Mouse (Mus musculus) G1E (cell line): ENCODE measurements around the gene Slc38a3. TPM values are rescaled to one million over a fixed set of nuclear protein-coding genes. Genes with fewer than 3 reads are reported as not detected.

ENCODE experiments used
- ATAC-seq: 2 replicates; pipeline ENCODE4 v1.8.0; 2016; ENCODE audit warnings: mild to moderate bottlenecking; ENCODE audit not compliant: insufficient number of reproducible peaks, poor library complexity, low FRiP score, severe bottlenecking; ENCODE audit errors: extremely low read depth
- DNase-seq: peaks from one replicate; pipeline ENCODE4 v3.0.0; 2012; ENCODE audit warnings: low spot score
- H3K27me3 ChIP-seq: 2 replicates; pipeline ENCODE4 v1.6.1; 2012; ENCODE audit warnings: mild to moderate bottlenecking, low read length, inconsistent platforms; ENCODE audit not compliant: insufficient read depth
- H3K36me3 ChIP-seq: replicated peaks from 2 replicates; pipeline ENCODE3; 2012; ENCODE audit warnings: mild to moderate bottlenecking, inconsistent platforms
- H3K4me1 ChIP-seq: 2 replicates; pipeline ENCODE4 v1.6.1; 2012; ENCODE audit warnings: low read depth, low read length, inconsistent platforms, mixed read lengths; ENCODE audit not compliant: insufficient read depth
- H3K4me3 ChIP-seq: 2 replicates; pipeline ENCODE4 v1.5.1; 2012; ENCODE audit warnings: low read depth, mild to moderate bottlenecking, inconsistent platforms, low read length, moderate library complexity, mixed read lengths
- H3K9me3 ChIP-seq: replicated peaks from 2 replicates; pipeline ENCODE4 v1.6.1; 2012; ENCODE audit warnings: inconsistent platforms
- CTCF ChIP-seq: IDR thresholded peaks from 2 replicates; pipeline ENCODE4 v1.5.1; 2012; ENCODE audit warnings: low read depth, low read length, inconsistent platforms, mixed read lengths
- GATA1 ChIP-seq: IDR thresholded peaks from 2 replicates; pipeline ENCODE4 v1.6.1; 2012; ENCODE audit warnings: borderline replicate concordance, low read length, inconsistent platforms, mixed read lengths
- GATA2 ChIP-seq: IDR thresholded peaks from 2 replicates; pipeline ENCODE4 v1.6.1; 2012; ENCODE audit warnings: low read depth, low read length, inconsistent platforms, borderline replicate concordance
- POLR2AphosphoS5 ChIP-seq: IDR thresholded peaks from 2 replicates; pipeline ENCODE4 v1.6.1; 2012; ENCODE audit warnings: low read depth, low read length, inconsistent platforms; ENCODE audit not compliant: insufficient replicate concordance
- TAL1 ChIP-seq: conservative IDR thresholded peaks from 2 replicates; pipeline ENCODE4 v1.6.1; 2012; ENCODE audit warnings: low read depth, low read length, inconsistent platforms, mixed read lengths
- polyA plus RNA-seq: library from polyadenylated mRNA; stranded (reverse); fragments of >175 nt; gene quantifications from 2 replicates; pipeline ENCODE4 v1.2.3, GENCODE M21; 2012
- total RNA-seq, 2 experiments: library from RNA; stranded (forward) in 1 of 2; stranded (reverse) in 1 of 2; fragments of 200-1000 nt in 1 of 2; fragments of >200 nt in 1 of 2; fragmentation: Nextera tagmentation in 1 of 2; gene quantifications; 2 replicates each; pipeline ENCODE4 v1.2.3; 2014 to 2017

Gene Slc38a3
- total and polyA plus RNA-seq, 3 experiments: 0.11 TPM; not detected in 2

- H3K36me3 ChIP-seq: no peaks in the 10 kb centered on the region
- H3K27me3 ChIP-seq: peaks cover 90% of the 10 kb centered on the region
- ATAC-seq (no peak), DNase-seq (no peak)
- no peaks in the 10 kb centered on the region for H3K9me3 ChIP-seq
- no peak overlapping the region for H3K4me3 ChIP-seq
- no peak for TF ChIP-seq GATA2
- TF ChIP-seq TAL1: no peak
- TF ChIP-seq GATA1: no peak
- no peak for TF ChIP-seq CTCF
- no peak for TF ChIP-seq POLR2AphosphoS5
- H3K4me1 ChIP-seq: no peaks in the 10 kb centered on the region
Observed at GRCm38 (mm10) chr9:107700114-107700571, 30.8 kb upstream of the Slc38a3 start.

GRCm38 (mm10) chr9:107699376-107699980, 30.1 kb upstream of the Slc38a3 start:
- peaks cover 90% of the 10 kb centered on the region for H3K27me3 ChIP-seq
- no peak for DNase-seq
- H3K4me1 ChIP-seq: no peaks in the 10 kb centered on the region
- no peak for ATAC-seq
- no peaks in the 10 kb centered on the region for H3K9me3 ChIP-seq
- no peak for TF ChIP-seq GATA1
- TF ChIP-seq CTCF: no peak
- TF ChIP-seq POLR2AphosphoS5: no peak
- TF ChIP-seq GATA2: no peak
- no peak for TF ChIP-seq TAL1
- no peaks in the 10 kb centered on the region for H3K36me3 ChIP-seq
- H3K4me3 ChIP-seq: no peak overlapping the region

GRCm38 (mm10) chr9:107698611-107699190, 29.4 kb upstream of the Slc38a3 start:
- H3K9me3 ChIP-seq: no peaks in the 10 kb centered on the region
- H3K4me1 ChIP-seq: no peaks in the 10 kb centered on the region
- DNase-seq: no peak
- ATAC-seq: no peak
- peaks cover 84% of the 10 kb centered on the region for H3K27me3 ChIP-seq
- H3K36me3 ChIP-seq: no peaks in the 10 kb centered on the region
- TF ChIP-seq CTCF (no peak), POLR2AphosphoS5 (no peak), TAL1 (no peak), GATA2 (no peak)
- no peak overlapping the region for H3K4me3 ChIP-seq

- Histone ChIP-seq H3K4me3 (no peak overlapping the region), H3K36me3 (no peaks in the 10 kb centered on the region), H3K4me1 (no peaks in the 10 kb centered on the region), H3K9me3 (no peaks in the 10 kb centered on the region), H3K27me3 (peaks cover 83% of the 10 kb centered on the region)
- TF ChIP-seq CTCF: no peak
- TF ChIP-seq GATA2: no peak
- no peak for TF ChIP-seq TAL1
- TF ChIP-seq GATA1: no peak
- TF ChIP-seq POLR2AphosphoS5: no peak
- ATAC-seq (no peak), DNase-seq (no peak)
Observed at GRCm38 (mm10) chr9:107697811-107698521, 28.6 kb upstream of the Slc38a3 start.

- DNase-seq: no peak
- no peak for ATAC-seq
- Histone ChIP-seq H3K36me3 (no peaks in the 10 kb centered on the region), H3K27me3 (peaks cover 84% of the 10 kb centered on the region), H3K4me1 (0 out of 2 replicates have a peak, but pooled peaks cover 3% of the 10 kb centered on the region), H3K4me3 (no peak overlapping the region), H3K9me3 (no peaks in the 10 kb centered on the region)
- TF ChIP-seq GATA2: no peak
- TF ChIP-seq POLR2AphosphoS5: no peak
- TF ChIP-seq CTCF: no peak
- no peak for TF ChIP-seq TAL1
- TF ChIP-seq GATA1: no peak
Observed at GRCm38 (mm10) chr9:107696845-107697610, 27.7 kb upstream of the Slc38a3 start.

- DNase-seq (no peak), ATAC-seq (no peak)
- TF ChIP-seq CTCF: no peak
- TF ChIP-seq POLR2AphosphoS5: no peak
- TF ChIP-seq GATA2: no peak
- no peak for TF ChIP-seq TAL1
- TF ChIP-seq GATA1: no peak
- no peaks in the 10 kb centered on the region for H3K9me3 ChIP-seq
- H3K4me1 ChIP-seq: 0 out of 2 replicates have a peak, but pooled peaks cover 3% of the 10 kb centered on the region
- no peaks in the 10 kb centered on the region for H3K36me3 ChIP-seq
- H3K27me3 ChIP-seq: peaks cover 86% of the 10 kb centered on the region
- H3K4me3 ChIP-seq: no peak overlapping the region
Observed at GRCm38 (mm10) chr9:107696106-107696479, 26.8 kb upstream of the Slc38a3 start.
